Mouse (Mus musculus): ENCODE data around the gene Ankrd44.

DNA sequence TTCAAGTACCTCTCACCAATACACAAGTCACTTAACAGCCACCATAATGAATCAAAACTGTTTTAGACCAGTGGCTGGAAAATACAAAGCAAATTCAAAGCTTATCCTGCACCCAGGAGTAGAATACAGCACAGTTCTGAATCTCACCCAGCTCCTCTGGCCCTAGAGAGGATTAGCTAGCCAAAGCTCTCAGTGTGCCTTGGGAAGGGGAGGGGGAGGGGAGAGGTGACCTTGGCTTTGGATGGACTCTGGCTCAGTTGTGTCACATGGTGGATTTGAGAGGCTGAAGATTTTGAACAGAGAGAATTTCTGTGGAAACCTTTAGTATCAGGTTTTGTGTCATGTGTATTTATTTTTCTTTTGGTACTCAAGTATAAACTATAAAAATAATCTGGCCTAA, 66.3 kb downstream of the Ankrd44 start:
- no peak for TF ChIP-seq ZC3H11A (IDR thresholded peaks at IDR 0.05; ENCODE audit: borderline replicate concordance, low read depth, low read length)
- TF ChIP-seq MAFK (IDR thresholded peaks at IDR 0.05; ENCODE audit: insufficient read depth, low read depth, low read length), result no peak
- TF ChIP-seq ZNF384 (IDR thresholded peaks at IDR 0.05; ENCODE audit: low read depth, low read length), result no peak

Measured in ES-E14 (cell line).